Mouse (Mus musculus) small intestine, adult 2 months (tissue): Measurements from ENCODE around the gene Gm38431.

Experiments used
- CTCF ChIP-seq: fragments of 200-500 bp; IDR thresholded peaks from 2 replicates; pipeline ENCODE4 v1.5.1; 2012; ENCODE audit warnings: low read depth, mild to moderate bottlenecking, control low read depth, inconsistent platforms, low read length, moderate library complexity, mixed read lengths; ENCODE audit not compliant: insufficient replicate concordance, insufficient read length; ENCODE audit errors: extremely low read depth
- POLR2A ChIP-seq: fragments of 200-500 bp; IDR thresholded peaks from 2 replicates; pipeline ENCODE4 v1.6.1; 2012; ENCODE audit warnings: low read depth, mild to moderate bottlenecking, control low read depth, inconsistent platforms, low read length, moderate library complexity

DNA sequence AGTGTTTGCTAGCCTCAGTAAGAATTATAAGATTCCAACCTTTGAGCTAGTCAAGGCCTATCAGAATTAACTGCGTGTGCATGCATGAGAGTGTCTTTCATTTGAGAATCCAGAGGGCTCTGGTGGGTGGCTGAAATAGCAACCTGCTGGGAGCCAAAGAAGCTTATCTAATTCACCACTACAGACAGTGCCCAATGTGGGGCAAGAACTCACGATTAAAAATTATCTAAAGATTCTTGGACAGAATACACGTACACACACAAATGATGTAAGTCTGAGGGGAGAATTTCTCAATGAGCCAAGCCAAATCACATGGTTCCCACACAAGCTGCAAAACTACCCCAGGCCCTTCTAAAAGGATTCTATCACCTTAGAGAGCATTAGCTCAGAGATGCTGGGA, 8.5 kb downstream of the Gm38431 start:
- TF ChIP-seq CTCF = no peak
- no peak for TF ChIP-seq POLR2A
